Mouse (Mus musculus) midbrain, embryonic 15.5 days (tissue): ENCODE measurements at regions not wholly inside any gene's neighbourhood (a gene's known extent, or its start where the extent isn't known, plus 50 kb on each side); places are given as distances from the start of the nearest gene placed in this dataset.

Experiments used
- ATAC-seq: fragments of 200-750 bp; cut with Nextera tagmentation; replicated peaks from 2 replicates; pipeline ENCODE4 v1.8.0; 2017; ENCODE audit warnings: moderate TSS enrichment
- H3K27ac ChIP-seq: fragments of 300-500 bp; sonication (generic); 2 replicates; pipeline ENCODE4 v1.5.1; 2015; ENCODE audit warnings: mild to moderate bottlenecking, inconsistent platforms
- H3K27me3 ChIP-seq: fragments of 300-500 bp; sonication (generic); replicated peaks from 2 replicates; pipeline ENCODE4 v1.6.1; 2015; ENCODE audit warnings: inconsistent platforms
- H3K36me3 ChIP-seq: fragments of 300-500 bp; sonication (generic); replicated peaks from 2 replicates; pipeline ENCODE4 v1.6.1; 2015; ENCODE audit warnings: inconsistent platforms
- H3K4me1 ChIP-seq: fragments of 300-500 bp; sonication (generic); 2 replicates; pipeline ENCODE4 v1.6.1; 2015; ENCODE audit warnings: inconsistent platforms
- H3K4me2 ChIP-seq: fragments of 300-500 bp; sonication (generic); 2 replicates; pipeline ENCODE4 v1.6.1; 2015; ENCODE audit warnings: inconsistent platforms, mild to moderate bottlenecking, moderate library complexity
- H3K4me3 ChIP-seq: fragments of 300-500 bp; sonication (generic); 2 replicates; pipeline ENCODE4 v1.5.1; 2015; ENCODE audit warnings: mild to moderate bottlenecking, inconsistent platforms
- H3K9ac ChIP-seq: fragments of 300-500 bp; sonication (generic); 2 replicates; pipeline ENCODE4 v1.6.1; 2015; ENCODE audit warnings: mild to moderate bottlenecking, inconsistent platforms
- H3K9me3 ChIP-seq: fragments of 300-500 bp; sonication (generic); 2 replicates; pipeline ENCODE4 v1.6.1; 2016; ENCODE audit warnings: inconsistent platforms
- WGBS: fragments of 180-500 bp; shearing (Covaris S2); methylation state at CpG from one replicate; pipeline ENCODE4 v1.1.7; 2015; ENCODE audit warnings: mixed read lengths; 5-methylcytosine and 5-hydroxymethylcytosine counted together

GRCm38 (mm10) chr7:117311316-117311715 is 69.5 kb upstream of the Xylt1 start:
- H3K36me3 ChIP-seq: no peaks in the 10 kb centered on the region
- 36% methylated on average over 4 of the region's 4 CpGs for WGBS
- no peak for ATAC-seq
- H3K27ac ChIP-seq: no peak overlapping the region
- no peaks in the 10 kb centered on the region for H3K4me1 ChIP-seq
- H3K9me3 ChIP-seq: no peaks in the 10 kb centered on the region
- no peak overlapping the region for H3K9ac ChIP-seq
- H3K4me2 ChIP-seq: no peak overlapping the region
- no peak overlapping the region for H3K4me3 ChIP-seq
- no peaks in the 10 kb centered on the region for H3K27me3 ChIP-seq

- Histone ChIP-seq H3K4me1 (no peaks in the 10 kb centered on the region), H3K27me3 (no peaks in the 10 kb centered on the region), H3K4me2 (no peak overlapping the region), H3K9ac (no peak overlapping the region), H3K27ac (no peak overlapping the region), H3K9me3 (no peaks in the 10 kb centered on the region), H3K36me3 (no peaks in the 10 kb centered on the region), H3K4me3 (no peak overlapping the region)
- no peak for ATAC-seq
- WGBS: 75% methylated on average over 5 of the region's 5 CpGs
Measured at GRCm38 (mm10) chr7:117316126-117316805, 64.5 kb upstream of the Xylt1 start.

GRCm38 (mm10) chr7:117317362-117317761 is 63.4 kb upstream of the Xylt1 start:
- Histone ChIP-seq H3K36me3 (no peaks in the 10 kb centered on the region), H3K4me2 (no peak overlapping the region), H3K4me3 (no peak overlapping the region), H3K4me1 (no peaks in the 10 kb centered on the region), H3K27ac (no peak overlapping the region), H3K27me3 (no peaks in the 10 kb centered on the region), H3K9me3 (no peaks in the 10 kb centered on the region), H3K9ac (no peak overlapping the region)
- no peak for ATAC-seq
- WGBS: 64% methylated on average over 2 of the region's 2 CpGs

GRCm38 (mm10) chr7:117320552-117320951 is 60.2 kb upstream of the Xylt1 start:
- no peaks in the 10 kb centered on the region for H3K36me3 ChIP-seq
- ATAC-seq: no peak
- no peak overlapping the region for H3K27ac ChIP-seq
- H3K4me3 ChIP-seq: no peak overlapping the region
- WGBS: 62% methylated on average over 6 of the region's 6 CpGs
- no peaks in the 10 kb centered on the region for H3K4me1 ChIP-seq
- no peaks in the 10 kb centered on the region for H3K9me3 ChIP-seq
- H3K9ac ChIP-seq: no peak overlapping the region
- H3K27me3 ChIP-seq: no peaks in the 10 kb centered on the region
- H3K4me2 ChIP-seq: no peak overlapping the region
